Mouse (Mus musculus): ENCODE measurements around the gene Gpr161.

DNA sequence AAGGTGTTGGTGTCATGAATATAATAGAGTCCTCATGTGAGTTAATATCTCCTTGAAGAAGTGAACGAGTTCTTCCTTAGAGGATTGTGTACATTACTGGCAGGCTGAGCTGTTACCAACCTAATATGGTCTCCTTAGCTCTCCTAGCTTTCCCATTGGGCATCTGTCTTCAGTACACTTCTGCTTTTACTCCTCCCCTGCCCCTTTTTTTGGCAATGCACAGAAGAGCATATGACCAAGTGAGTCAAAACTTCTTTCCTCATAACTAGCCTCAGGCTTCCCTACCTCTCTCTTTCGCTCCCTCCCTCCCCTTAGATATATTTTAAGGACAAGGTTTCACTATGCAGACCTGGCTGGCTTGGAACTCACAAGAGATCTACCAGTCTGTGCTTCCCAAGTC lies 67.7 kb downstream of the Gpr161 start:
- TF ChIP-seq CTCF (IDR thresholded peaks at IDR 0.05; ENCODE audit: low read depth, low read length) (no peak), EP300 (IDR thresholded peaks at IDR 0.05; ENCODE audit: insufficient read depth, low read depth, low read length) (no peak)

All from ES-Bruce4 (cell line).